Mouse (Mus musculus) E14TG2a.4 (cell line): ENCODE data around the gene Ak7.

ENCODE experiments used
- CTCF ChIP-seq: conservative IDR thresholded peaks from 2 replicates; pipeline ENCODE4 v1.5.1; 2014; ENCODE audit warnings: low read length
- POU5F1 ChIP-seq: IDR thresholded peaks from 2 replicates; pipeline ENCODE4 v1.6.1; 2014; ENCODE audit warnings: low read length, borderline replicate concordance

GRCm38 (mm10) chr12:105694021-105694420 lies 11.8 kb upstream of the Ak7 start:
- TF ChIP-seq CTCF: no peak
- TF ChIP-seq POU5F1: no peak
